Mouse (Mus musculus): ENCODE measurements around the gene Ceacam16.

Gene Ceacam16

GRCm38 (mm10) chr7:19815296-19816223, 45.5 kb downstream of the Ceacam16 start:
- DNase-seq: no peak

DNA sequence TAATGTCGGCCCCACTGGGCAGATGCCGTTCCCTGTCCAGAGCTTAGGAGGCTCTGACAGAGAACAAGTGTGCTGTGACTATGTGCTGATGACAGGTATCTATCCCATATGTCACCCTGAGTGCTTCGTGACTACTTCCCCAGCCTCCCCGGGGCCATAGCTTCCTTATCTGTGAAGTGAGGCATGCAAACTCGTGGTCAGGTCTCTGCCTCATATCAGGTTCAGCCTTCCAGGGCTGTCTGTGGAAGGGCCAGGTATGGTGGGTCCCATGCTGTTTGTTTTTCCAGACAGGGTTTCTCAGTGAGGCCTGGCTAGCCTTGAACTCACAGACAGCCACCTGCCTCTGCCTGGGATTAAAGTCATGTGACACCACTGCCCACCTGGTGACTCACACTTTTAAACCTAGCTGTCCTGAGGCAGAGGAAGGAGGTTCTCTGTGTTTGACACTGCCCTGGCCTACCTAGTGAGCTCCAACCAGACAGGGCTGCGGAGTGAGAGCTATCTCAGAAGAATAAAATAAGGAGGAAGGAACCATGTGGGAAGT, 47.4 kb downstream of the Ceacam16 start:
- no peak for DNase-seq

- no peak for DNase-seq
Observed at GRCm38 (mm10) chr7:19813161-19813560, 47.9 kb downstream of the Ceacam16 start.

GRCm38 (mm10) chr7:19811114-19811513, 50.0 kb downstream of the Ceacam16 start:
- DNase-seq: peak; percentile 75 to 80

- peak; percentile 26 to 30 for DNase-seq
Observed at GRCm38 (mm10) chr7:19809369-19809768, 51.7 kb downstream of the Ceacam16 start.

DNA sequence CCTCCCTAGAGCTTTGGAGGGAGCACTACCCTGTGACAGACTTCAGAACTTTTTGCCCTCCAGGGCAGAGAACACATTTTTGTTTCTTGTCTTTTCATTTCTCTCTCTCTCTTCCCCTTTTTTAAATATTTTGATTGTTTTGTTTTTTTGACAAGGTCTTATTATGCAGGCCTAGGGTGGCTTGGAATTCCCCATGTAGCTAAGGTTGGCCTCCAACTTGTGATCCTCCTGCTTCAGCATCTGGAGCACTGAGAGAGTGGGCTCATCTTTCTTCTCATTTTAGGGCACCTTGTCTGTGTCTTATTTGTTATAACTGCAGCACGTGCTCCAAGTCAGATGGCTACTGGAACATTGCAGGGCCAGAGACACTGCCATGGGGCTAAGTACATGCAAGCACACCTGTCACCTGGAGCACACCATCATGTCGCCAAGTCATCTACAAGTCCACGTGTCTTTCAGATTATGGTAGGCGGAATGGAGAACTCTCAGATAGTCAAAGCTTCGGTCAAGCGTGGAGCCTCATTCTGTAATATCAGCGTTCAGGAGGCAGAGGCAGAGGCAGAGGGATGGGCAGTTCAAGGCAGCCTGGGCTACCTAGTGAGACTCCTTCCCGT, 54.6 kb downstream of the Ceacam16 start:
- DNase-seq: no peak

GRCm38 (mm10) chr7:19802995-19803394, 58.1 kb downstream of the Ceacam16 start:
- DNase-seq: peak; percentile 80 to 85

Measured in cerebellum, postnatal 10 days (tissue).